Mouse (Mus musculus) heart, postnatal 0 days (tissue): Measurements from ENCODE around the gene Lipc. TPM values are rescaled to one million over a fixed set of nuclear protein-coding genes. Genes with fewer than 3 reads are reported as not detected.

Source experiments
- ATAC-seq: fragments of 200-750 bp; cut with Nextera tagmentation; 2 replicates; pipeline ENCODE4 v1.8.0; 2017; ENCODE audit warnings: low read depth, moderate number of reproducible peaks, moderate library complexity; ENCODE audit not compliant: insufficient read depth
- DNase-seq: peaks from one replicate; pipeline ENCODE4 v3.0.0-alpha.2; 2016; ENCODE audit warnings: low spot score
- H3K27ac ChIP-seq: fragments of 300-500 bp; sonication (generic); 2 replicates; pipeline ENCODE4 v1.5.1; 2014; ENCODE audit warnings: low read depth, mild to moderate bottlenecking
- H3K27me3 ChIP-seq: fragments of 300-500 bp; sonication (generic); 2 replicates; pipeline ENCODE4 v1.6.1; 2014; ENCODE audit warnings: low read length, mixed read lengths; ENCODE audit not compliant: control insufficient read depth, insufficient read depth
- H3K36me3 ChIP-seq: fragments of 300-500 bp; sonication (generic); replicated peaks from 2 replicates; pipeline ENCODE4 v1.6.1; 2014; ENCODE audit warnings: low read length, mixed read lengths; ENCODE audit not compliant: control insufficient read depth, insufficient read depth
- H3K4me1 ChIP-seq: fragments of 300-500 bp; sonication (generic); 2 replicates; pipeline ENCODE4 v1.6.1; 2014; ENCODE audit warnings: antibody characterized with exemption; ENCODE audit not compliant: control insufficient read depth, insufficient read depth
- H3K4me2 ChIP-seq: fragments of 300-500 bp; sonication (generic); 2 replicates; pipeline ENCODE4 v1.6.1; 2014; ENCODE audit warnings: low read depth, mild to moderate bottlenecking, low read length, moderate library complexity
- H3K4me3 ChIP-seq: fragments of 300-500 bp; sonication (generic); 2 replicates; pipeline ENCODE4 v1.5.1; 2014; ENCODE audit warnings: low read depth, low read length
- H3K9ac ChIP-seq: fragments of 300-500 bp; sonication (generic); replicated peaks from 2 replicates; pipeline ENCODE4 v1.6.1; 2014; ENCODE audit warnings: low read depth, low read length, mixed read lengths
- H3K9me3 ChIP-seq: fragments of 300-500 bp; sonication (generic); replicated peaks from 2 replicates; pipeline ENCODE4 v1.6.1; 2016; ENCODE audit warnings: low read length; ENCODE audit not compliant: control insufficient read depth
- CTCF ChIP-seq: IDR thresholded peaks from 2 replicates; pipeline ENCODE4 v1.5.1; 2016; ENCODE audit warnings: antibody characterized with exemption, control low read depth, low read depth
- EP300 ChIP-seq: IDR thresholded peaks from 2 replicates; pipeline ENCODE4 v1.6.1; 2016; ENCODE audit warnings: antibody characterized with exemption, low read depth
- WGBS: fragments of 180-500 bp; shearing (Covaris S2); extraction: QIAGEN DNeasy Blood & Tissue Kit; methylation state at CpG from one replicate; pipeline ENCODE4 v1.1.7; 2014; 5-methylcytosine and 5-hydroxymethylcytosine counted together
- polyA plus RNA-seq: library from polyadenylated mRNA; unstranded; fragments of >200 nt; fragmentation: Nextera tagmentation; extraction: Ambion mirVana; gene quantifications from 2 replicates; pipeline ENCODE4 v1.2.1, GENCODE M21; 2015
- total RNA-seq: library from RNA; depleted of rRNA; stranded (reverse); fragments of >200 nt; gene quantifications from 2 replicates; pipeline ENCODE4 v1.2.3, GENCODE M21; 2014; ENCODE audit warnings: low replicate concordance

Lipc gene
- total and polyA plus RNA-seq, 2 experiments from 2014 or later = 0.12 to 4.6 TPM

DNA sequence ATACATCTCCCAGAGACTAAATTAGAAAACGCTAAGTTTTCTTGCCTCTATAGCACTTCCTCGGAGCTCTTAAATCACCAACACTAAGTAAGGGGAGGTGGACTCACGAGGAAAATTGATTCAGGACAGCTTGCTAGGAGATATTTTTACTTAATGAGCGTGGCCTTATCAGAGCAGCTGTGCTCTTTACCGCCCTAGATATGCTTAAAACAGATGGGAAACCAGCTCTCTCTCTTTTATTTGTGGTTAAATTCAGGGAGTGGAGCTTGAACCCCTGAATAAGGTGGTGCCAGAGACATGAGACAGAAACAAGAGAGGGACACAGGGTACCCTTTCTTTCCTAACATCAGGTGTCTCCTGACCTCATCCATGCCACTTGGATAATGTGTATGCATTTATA, 70.0 kb downstream of the Lipc start:
- 28% methylated on average over 5 of the region's 5 CpGs for WGBS
- H3K27ac ChIP-seq = no peak overlapping the region
- no peak overlapping the region for H3K9ac ChIP-seq
- DNase-seq (no peak), ATAC-seq (no peak)
- H3K36me3 ChIP-seq = no peaks in the 10 kb centered on the region
- no peak overlapping the region for H3K4me3 ChIP-seq
- TF ChIP-seq EP300 (no peak), CTCF (no peak)
- no peaks in the 10 kb centered on the region for H3K27me3 ChIP-seq
- H3K4me1 ChIP-seq = peaks cover 16% of the 10 kb centered on the region; the same call in 1 of the 2 replicates
- H3K9me3 ChIP-seq = no peaks in the 10 kb centered on the region
- H3K4me2 ChIP-seq = no peak overlapping the region

DNA sequence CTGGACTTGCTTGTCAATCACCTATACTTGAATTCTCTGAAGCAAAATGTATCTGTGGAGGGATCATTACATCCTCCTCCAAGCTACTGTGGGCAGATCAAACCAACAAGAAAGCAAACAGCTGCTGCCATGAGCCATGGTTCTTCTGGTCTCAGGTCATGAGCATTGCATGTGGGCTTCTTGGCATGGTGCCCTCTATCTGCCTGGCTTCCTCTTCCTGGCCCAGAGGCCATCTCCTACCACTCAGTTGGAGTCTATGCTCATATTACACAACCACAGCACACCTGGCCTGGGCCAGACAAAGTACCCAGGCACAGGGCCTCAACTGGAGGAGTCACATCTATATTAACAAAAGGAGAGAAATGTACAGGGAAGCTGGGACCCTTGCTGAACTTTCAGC, 73.2 kb downstream of the Lipc start:
- Histone ChIP-seq H3K9me3 (no peaks in the 10 kb centered on the region), H3K9ac (no peak overlapping the region), H3K27me3 (no peaks in the 10 kb centered on the region), H3K36me3 (no peaks in the 10 kb centered on the region), H3K4me2 (no peak overlapping the region), H3K27ac (no peak overlapping the region), H3K4me1 (peaks cover 24% of the 10 kb centered on the region), H3K4me3 (no peak overlapping the region)
- ATAC-seq = no peak
- DNase-seq = no peak
- TF ChIP-seq EP300 = no peak
- no peak for TF ChIP-seq CTCF

DNA sequence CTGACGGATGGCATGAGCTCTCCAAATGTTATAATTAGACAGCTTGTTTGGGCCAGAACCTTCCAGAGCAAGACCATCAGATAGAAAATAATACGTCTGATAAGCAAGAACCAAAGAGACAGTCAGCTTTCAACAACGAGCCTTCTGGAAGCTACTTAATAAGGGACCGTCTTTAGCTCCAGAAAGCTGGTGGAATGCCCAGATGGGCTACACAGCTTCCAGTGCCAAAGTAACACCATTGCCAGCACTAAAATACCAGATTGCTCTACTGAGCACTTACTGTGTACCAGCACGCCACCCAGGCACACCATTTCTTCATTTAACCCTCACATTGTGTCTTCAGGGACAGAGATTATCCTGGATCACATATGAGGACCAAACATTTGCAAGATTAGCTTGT, 73.9 kb downstream of the Lipc start:
- H3K4me2 ChIP-seq = no peak overlapping the region
- peaks cover 24% of the 10 kb centered on the region for H3K4me1 ChIP-seq
- no peaks in the 10 kb centered on the region for H3K36me3 ChIP-seq
- H3K9me3 ChIP-seq = no peaks in the 10 kb centered on the region
- ATAC-seq (no peak), DNase-seq (no peak)
- TF ChIP-seq EP300 (no peak), CTCF (no peak)
- 48% methylated on average over 5 of the region's 5 CpGs for WGBS
- no peak overlapping the region for H3K9ac ChIP-seq
- no peak overlapping the region for H3K27ac ChIP-seq
- H3K27me3 ChIP-seq = no peaks in the 10 kb centered on the region
- no peak overlapping the region for H3K4me3 ChIP-seq

DNA sequence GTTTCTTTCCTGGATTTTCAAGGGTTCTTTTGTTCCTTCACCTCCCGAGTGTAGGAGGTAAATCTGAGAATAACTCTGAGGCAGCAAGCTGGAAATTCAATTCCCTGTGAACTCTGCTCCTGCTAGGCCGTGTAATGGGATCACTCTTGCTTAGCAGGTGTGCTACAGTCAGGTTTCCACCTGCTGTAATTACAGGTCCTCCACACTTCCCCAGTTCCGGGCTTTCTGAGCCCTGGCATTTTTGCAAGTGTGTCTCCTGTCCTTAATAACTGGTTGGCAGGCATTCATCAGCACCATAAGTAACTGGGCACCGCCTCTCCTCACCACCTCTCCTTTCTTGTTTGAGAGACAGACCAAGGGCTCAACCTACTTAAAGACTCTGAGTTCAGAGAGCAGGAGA, 76.5 kb downstream of the Lipc start:
- no peak overlapping the region for H3K27ac ChIP-seq

DNA sequence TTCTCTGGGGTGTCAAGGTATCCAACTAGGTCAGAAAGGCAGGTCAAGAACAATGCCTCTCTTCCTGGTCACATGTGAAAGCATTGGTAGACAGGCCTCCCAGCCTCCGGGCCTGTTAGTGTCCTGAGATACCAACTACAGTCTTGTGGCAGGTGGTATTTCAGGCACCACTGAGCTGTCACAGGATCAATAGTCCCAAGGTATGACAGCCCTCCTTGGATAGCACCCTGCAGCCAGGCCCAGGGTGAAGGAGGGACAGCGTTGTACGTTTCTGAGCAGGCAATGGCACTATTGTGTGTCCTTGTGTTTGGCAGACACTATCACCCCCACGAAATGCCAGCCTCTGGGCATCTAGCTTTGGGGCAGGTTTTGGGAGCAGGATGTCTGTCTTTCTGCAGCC, 77.0 kb downstream of the Lipc start:
- TF ChIP-seq CTCF = no peak
- TF ChIP-seq EP300 = no peak

More for the DNA sequence above, 76.5 kb downstream of the Lipc start:
- H3K27me3 ChIP-seq = no peaks in the 10 kb centered on the region
- no peak overlapping the region for H3K4me2 ChIP-seq
- H3K9me3 ChIP-seq = no peaks in the 10 kb centered on the region
- no peak overlapping the region for H3K9ac ChIP-seq
- TF ChIP-seq EP300 (no peak), CTCF (no peak)
- ATAC-seq (no peak), DNase-seq (no peak)
- H3K4me1 ChIP-seq = peaks cover 24% of the 10 kb centered on the region
- no peak overlapping the region for H3K4me3 ChIP-seq
- 65% methylated on average over 4 of the region's 4 CpGs for WGBS
- no peaks in the 10 kb centered on the region for H3K36me3 ChIP-seq

DNA sequence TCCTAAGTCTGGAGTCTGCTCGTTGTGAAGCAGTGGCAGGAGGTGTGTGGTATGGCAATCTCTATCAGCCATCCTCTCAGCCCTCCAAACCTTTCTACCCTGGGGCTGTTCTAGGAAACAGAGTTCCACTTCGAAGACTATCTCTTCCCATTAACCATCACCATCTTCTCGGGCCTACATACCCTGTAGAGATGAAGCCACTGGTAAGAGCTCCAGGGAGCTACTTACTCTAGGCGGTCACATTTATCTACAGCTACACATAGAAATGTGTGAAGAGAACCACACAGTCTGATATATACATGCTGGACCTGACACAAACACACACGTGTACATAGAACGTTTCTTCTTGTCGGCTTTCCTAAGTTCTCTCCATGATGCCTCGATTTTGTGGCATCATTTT, 79.4 kb downstream of the Lipc start:
- no peak for TF ChIP-seq CTCF
- TF ChIP-seq EP300 = no peak
- Histone ChIP-seq H3K27me3 (no peaks in the 10 kb centered on the region), H3K4me2 (no peak overlapping the region), H3K9me3 (no peaks in the 10 kb centered on the region), H3K9ac (no peak overlapping the region), H3K27ac (no peak overlapping the region), H3K4me1 (peaks cover 12% of the 10 kb centered on the region), H3K4me3 (no peak overlapping the region), H3K36me3 (no peaks in the 10 kb centered on the region)
- DNase-seq (no peak), ATAC-seq (no peak)
- WGBS = 78% methylated on average over 8 of the region's 8 CpGs

More for the DNA sequence above, 77.0 kb downstream of the Lipc start:
- H3K4me3 ChIP-seq = no peak overlapping the region
- H3K4me1 ChIP-seq = peaks cover 24% of the 10 kb centered on the region
- no peaks in the 10 kb centered on the region for H3K9me3 ChIP-seq
- H3K27ac ChIP-seq = no peak overlapping the region
- H3K9ac ChIP-seq = no peak overlapping the region
- H3K36me3 ChIP-seq = no peaks in the 10 kb centered on the region
- ATAC-seq = no peak; the same call in 1 of the 2 replicates
- 69% methylated on average over 4 of the region's 4 CpGs for WGBS
- DNase-seq = no peak
- H3K4me2 ChIP-seq = no peak overlapping the region
- no peaks in the 10 kb centered on the region for H3K27me3 ChIP-seq
